Mouse (Mus musculus): ENCODE data around the gene Fgfr2. TPM values are rescaled to one million over a fixed set of nuclear protein-coding genes. Genes with fewer than 3 reads are reported as not detected.

Gene Fgfr2
- polyA plus RNA-seq, 1 experiment from 2014 or later, result 81.1 TPM

- no peak for ATAC-seq (ENCODE audit: low FRiP score)
- H3K9me3 ChIP-seq (replicated peaks), result no peaks in the 10 kb centered on the region
- no peaks in the 10 kb centered on the region; the same call in 1 of the 2 replicates for H3K4me1 ChIP-seq
- no peak overlapping the region for H3K9ac ChIP-seq
- no peak overlapping the region for H3K4me2 ChIP-seq (replicated peaks)
- H3K27me3 ChIP-seq, result no peaks in the 10 kb centered on the region
- no peak overlapping the region for H3K27ac ChIP-seq
- no peak overlapping the region for H3K4me3 ChIP-seq
- H3K36me3 ChIP-seq, result peaks cover 58% of the 10 kb centered on the region
- WGBS, result 94% methylated on average over 7 of the region's 7 CpGs
Measured at GRCm38 (mm10) chr7:132884031-132884430, 239.1 kb downstream of the Fgfr2 start.

GRCm38 (mm10) chr7:132882343-132882742 lies 240.8 kb downstream of the Fgfr2 start:
- Histone ChIP-seq H3K4me2 (replicated peaks) (no peak overlapping the region), H3K9me3 (replicated peaks) (no peaks in the 10 kb centered on the region), H3K27me3 (no peaks in the 10 kb centered on the region), H3K27ac (no peak overlapping the region), H3K4me3 (no peak overlapping the region), H3K9ac (no peak overlapping the region), H3K36me3 (peaks cover 72% of the 10 kb centered on the region), H3K4me1 (no peaks in the 10 kb centered on the region; the same call in 1 of the 2 replicates)
- ATAC-seq (ENCODE audit: low FRiP score), result no peak
- 73% methylated on average over 2 of the region's 2 CpGs for WGBS

GRCm38 (mm10) chr7:132880276-132880675 lies 242.9 kb downstream of the Fgfr2 start:
- no peak overlapping the region for H3K9ac ChIP-seq
- peaks cover 92% of the 10 kb centered on the region for H3K36me3 ChIP-seq
- H3K9me3 ChIP-seq (replicated peaks), result no peaks in the 10 kb centered on the region
- H3K4me3 ChIP-seq, result no peak overlapping the region
- WGBS, result 91% methylated on average over 1 of the region's 1 CpGs
- H3K27ac ChIP-seq, result no peak overlapping the region
- H3K27me3 ChIP-seq, result no peaks in the 10 kb centered on the region
- no peaks in the 10 kb centered on the region for H3K4me1 ChIP-seq
- H3K4me2 ChIP-seq (replicated peaks), result no peak overlapping the region
- no peak for ATAC-seq (ENCODE audit: low FRiP score)

- H3K4me2 ChIP-seq (replicated peaks), result no peak overlapping the region
- H3K36me3 ChIP-seq, result peaks cover 77% of the 10 kb centered on the region
- no peaks in the 10 kb centered on the region for H3K27me3 ChIP-seq
- H3K9ac ChIP-seq, result no peak overlapping the region
- no peaks in the 10 kb centered on the region for H3K9me3 ChIP-seq (replicated peaks)
- WGBS, result 86% methylated on average over 2 of the region's 2 CpGs
- no peak for ATAC-seq (ENCODE audit: low FRiP score)
- no peak overlapping the region for H3K4me3 ChIP-seq
- no peaks in the 10 kb centered on the region for H3K4me1 ChIP-seq
- no peak overlapping the region for H3K27ac ChIP-seq
Measured at GRCm38 (mm10) chr7:132875391-132876086, 247.6 kb downstream of the Fgfr2 start.

DNA sequence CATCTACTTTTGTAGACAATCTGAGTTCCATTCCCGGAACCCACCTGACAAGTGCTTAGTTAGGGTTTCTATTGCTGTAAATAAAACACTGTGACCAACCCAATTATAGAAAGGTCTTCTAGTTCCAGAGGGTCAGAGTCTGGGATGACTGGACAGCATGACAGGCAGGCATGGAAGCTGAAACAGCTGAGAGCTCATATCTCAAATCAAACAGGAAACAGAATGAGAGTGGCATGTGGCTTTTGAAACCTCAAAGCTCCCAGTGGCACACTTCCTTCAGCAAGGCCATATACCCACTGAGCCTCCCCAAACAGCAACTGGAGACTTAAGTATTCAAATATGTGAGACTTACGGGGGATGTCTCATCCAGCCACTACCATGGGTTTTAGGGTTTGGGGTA lies 250.1 kb downstream of the Fgfr2 start:
- Histone ChIP-seq H3K36me3 (peaks cover 74% of the 10 kb centered on the region), H3K4me1 (no peaks in the 10 kb centered on the region), H3K27me3 (no peaks in the 10 kb centered on the region), H3K9me3 (replicated peaks) (no peaks in the 10 kb centered on the region), H3K4me3 (no peak overlapping the region), H3K9ac (no peak overlapping the region), H3K27ac (no peak overlapping the region), H3K4me2 (replicated peaks) (no peak overlapping the region)
- ATAC-seq (ENCODE audit: low FRiP score), result no peak
- WGBS, result 92% methylated on average over 2 of the region's 2 CpGs

GRCm38 (mm10) chr7:132866316-132866715 lies 256.8 kb downstream of the Fgfr2 start:
- peaks cover 34% of the 10 kb centered on the region for H3K36me3 ChIP-seq
- H3K4me3 ChIP-seq, result no peak overlapping the region
- no peak overlapping the region for H3K27ac ChIP-seq
- H3K9me3 ChIP-seq (replicated peaks), result no peaks in the 10 kb centered on the region
- H3K9ac ChIP-seq, result no peak overlapping the region
- ATAC-seq (ENCODE audit: low FRiP score), result no peak
- H3K4me2 ChIP-seq (replicated peaks), result no peak overlapping the region
- H3K27me3 ChIP-seq, result no peaks in the 10 kb centered on the region
- no peaks in the 10 kb centered on the region for H3K4me1 ChIP-seq
- 96% methylated on average over 9 of the region's 9 CpGs for WGBS

- H3K27ac ChIP-seq, result peak within 1 kb of the TSS; percentile 76
- WGBS, result under 1% methylated on average over 53 of the region's 53 CpGs
- H3K27me3 ChIP-seq, result no peaks in the 10 kb centered on the region
- H3K36me3 ChIP-seq, result no peaks in the 10 kb centered on the region
- H3K4me1 ChIP-seq, result peaks cover 10% of the 10 kb centered on the region
- no peaks in the 10 kb centered on the region for H3K9me3 ChIP-seq (replicated peaks)
- H3K9ac ChIP-seq, result peak within 1 kb of the TSS; percentile 91
- ATAC-seq (ENCODE audit: low FRiP score), result peak; percentile 93
- peak within 1 kb of the TSS; percentile 98 for H3K4me3 ChIP-seq
- peak within 1 kb of the TSS; percentile 76 for H3K4me2 ChIP-seq (replicated peaks)
Measured at GRCm38 (mm10) chr7:132859042-132859958, 263.9 kb downstream of the Fgfr2 start, which contains the start of gene Abraxas2. Abraxas2 (plus strand) TSS chr7:132859225.

GRCm38 (mm10) chr7:132858043-132858608 lies 265.0 kb downstream of the Fgfr2 start:
- H3K4me1 ChIP-seq, result peaks cover 10% of the 10 kb centered on the region
- H3K4me2 ChIP-seq (replicated peaks), result no peak overlapping the region
- no peaks in the 10 kb centered on the region for H3K36me3 ChIP-seq
- H3K9ac ChIP-seq, result no peak overlapping the region
- 65% methylated on average over 5 of the region's 5 CpGs for WGBS
- H3K27me3 ChIP-seq, result no peaks in the 10 kb centered on the region
- no peak overlapping the region for H3K27ac ChIP-seq
- no peaks in the 10 kb centered on the region for H3K9me3 ChIP-seq (replicated peaks)
- no peak for ATAC-seq (ENCODE audit: low FRiP score)
- no peak overlapping the region for H3K4me3 ChIP-seq

- Histone ChIP-seq H3K4me3 (no peak overlapping the region), H3K36me3 (no peaks in the 10 kb centered on the region), H3K4me1 (peaks cover 18% of the 10 kb centered on the region), H3K27me3 (no peaks in the 10 kb centered on the region), H3K4me2 (replicated peaks) (no peak overlapping the region), H3K9me3 (replicated peaks) (no peaks in the 10 kb centered on the region), H3K27ac (no peak overlapping the region), H3K9ac (no peak overlapping the region)
- 87% methylated on average over 1 of the region's 1 CpGs for WGBS
- ATAC-seq (ENCODE audit: low FRiP score), result no peak
Measured at GRCm38 (mm10) chr7:132856083-132856482, 267.1 kb downstream of the Fgfr2 start.

DNA sequence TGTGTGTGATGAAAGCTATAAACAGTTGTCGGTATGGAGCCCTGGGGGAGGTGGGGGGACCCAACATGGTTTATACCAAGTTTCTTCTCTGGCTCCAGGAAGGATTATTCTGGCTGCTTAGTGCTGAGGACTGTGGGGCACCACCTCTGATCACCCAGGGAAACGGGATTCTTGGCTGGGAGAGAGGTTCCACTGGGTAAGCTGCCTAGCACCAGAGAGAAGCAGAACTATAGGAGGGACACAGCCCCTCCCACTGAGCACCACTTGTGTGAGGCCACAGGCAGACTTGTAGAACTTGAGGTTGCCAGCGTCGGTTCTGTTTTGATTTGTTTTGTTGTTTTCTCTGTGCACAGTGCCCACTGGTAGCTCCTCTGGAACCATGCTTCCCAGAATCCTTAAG lies 269.2 kb downstream of the Fgfr2 start:
- 73% methylated on average over 4 of the region's 4 CpGs for WGBS
- Histone ChIP-seq H3K9ac (no peak overlapping the region), H3K36me3 (peaks cover 16% of the 10 kb centered on the region), H3K27me3 (no peaks in the 10 kb centered on the region), H3K4me1 (peaks cover 8% of the 10 kb centered on the region), H3K4me3 (no peak overlapping the region), H3K27ac (no peak overlapping the region), H3K4me2 (replicated peaks) (no peak overlapping the region), H3K9me3 (replicated peaks) (no peaks in the 10 kb centered on the region)
- ATAC-seq (ENCODE audit: low FRiP score), result no peak

- no peak overlapping the region for H3K27ac ChIP-seq
- peaks cover 8% of the 10 kb centered on the region for H3K4me1 ChIP-seq
- H3K9me3 ChIP-seq (replicated peaks), result no peaks in the 10 kb centered on the region
- no peak overlapping the region for H3K4me3 ChIP-seq
- no peak overlapping the region for H3K9ac ChIP-seq
- no peaks in the 10 kb centered on the region for H3K27me3 ChIP-seq
- H3K36me3 ChIP-seq, result peaks cover 22% of the 10 kb centered on the region
- no peak for ATAC-seq (ENCODE audit: low FRiP score)
- no peak overlapping the region for H3K4me2 ChIP-seq (replicated peaks)
- WGBS, result 87% methylated on average over 6 of the region's 6 CpGs
Measured at GRCm38 (mm10) chr7:132853361-132853760, 269.8 kb downstream of the Fgfr2 start.

DNA sequence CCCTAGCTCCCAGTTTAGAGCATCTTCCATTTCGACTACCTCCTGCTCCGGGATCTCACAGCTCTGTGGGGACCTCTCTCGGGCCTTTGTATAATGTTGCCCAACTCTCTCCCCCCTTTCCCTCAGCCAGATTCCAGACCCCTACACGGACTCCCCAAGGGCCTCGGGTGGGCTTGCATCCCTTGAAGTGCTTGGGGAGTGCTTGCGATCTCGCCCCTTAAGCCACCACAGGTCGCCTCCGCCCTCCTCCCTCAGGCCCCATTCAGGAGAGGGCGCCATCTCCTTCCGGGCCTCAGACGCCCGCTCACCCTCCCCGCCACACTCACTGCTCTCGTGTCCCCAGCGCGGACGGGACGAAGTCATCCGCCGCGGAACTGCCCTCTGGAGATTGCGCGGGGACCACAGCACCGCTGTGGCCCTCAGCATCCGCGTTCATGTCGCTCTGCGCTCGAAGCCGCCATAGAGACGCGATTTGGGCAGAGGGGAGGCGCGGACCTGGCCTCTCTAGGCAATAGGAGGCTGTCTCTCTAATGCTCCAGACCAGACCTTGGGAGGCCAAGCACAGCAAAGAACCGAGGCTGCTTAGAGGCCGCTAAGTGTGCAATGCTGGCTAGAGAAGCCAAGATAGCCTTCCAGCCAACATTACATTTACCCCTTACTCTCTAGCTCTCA lies 270.8 kb downstream of the Fgfr2 start, which contains the start of gene Eef1akmt2:
Gene Eef1akmt2 (minus strand): TSS at position 501 of the 672 bp plus-strand sequence.
- H3K27ac ChIP-seq, result peak within 1 kb of the TSS; percentile 97
- no peaks in the 10 kb centered on the region for H3K27me3 ChIP-seq
- H3K4me1 ChIP-seq, result peaks cover 8% of the 10 kb centered on the region
- H3K9me3 ChIP-seq (replicated peaks), result no peaks in the 10 kb centered on the region
- WGBS, result under 1% methylated on average over 37 of the region's 37 CpGs
- peak within 1 kb of the TSS; percentile 67 for H3K4me3 ChIP-seq
- ATAC-seq (ENCODE audit: low FRiP score), result peak; percentile 97
- H3K9ac ChIP-seq, result peak within 1 kb of the TSS; percentile 88
- peak within 1 kb of the TSS; percentile 51 for H3K4me2 ChIP-seq (replicated peaks)
- H3K36me3 ChIP-seq, result peaks cover 31% of the 10 kb centered on the region

All from hindbrain, embryonic 12.5 days (tissue).